Mouse (Mus musculus) thymus, adult 2 months (tissue): Measurements from ENCODE around the gene Irx4. TPM values are rescaled to one million over a fixed set of nuclear protein-coding genes. Genes with fewer than 3 reads are reported as not detected.

ENCODE experiments used
- DNase-seq: peaks from one replicate; pipeline ENCODE4 v3.0.0; 2021
- H3K27ac ChIP-seq: fragments of 200-500 bp; 2 replicates; pipeline ENCODE4 v1.5.1; 2012; ENCODE audit warnings: low read length, control low read depth; ENCODE audit not compliant: control insufficient read depth, insufficient read depth
- H3K27me3 ChIP-seq: fragments of 200-500 bp; 2 replicates; pipeline ENCODE4 v1.6.1; 2012; ENCODE audit warnings: mild to moderate bottlenecking, low read length, moderate library complexity, mixed read lengths; ENCODE audit not compliant: control insufficient read depth, insufficient read depth
- H3K36me3 ChIP-seq: fragments of 200-500 bp; 2 replicates; pipeline ENCODE4 v1.6.1; 2012; ENCODE audit warnings: mild to moderate bottlenecking, low read length, moderate library complexity; ENCODE audit not compliant: control insufficient read depth, insufficient read depth
- H3K4me1 ChIP-seq: fragments of 200-500 bp; replicated peaks from 2 replicates; pipeline ENCODE4 v1.6.1; 2012; ENCODE audit warnings: low read length; ENCODE audit not compliant: control insufficient read depth, insufficient read depth
- H3K4me3 ChIP-seq: fragments of 200-500 bp; 2 replicates; pipeline ENCODE4 v1.5.1; 2012; ENCODE audit warnings: mild to moderate bottlenecking, low read length, control low read depth, moderate library complexity; ENCODE audit not compliant: control insufficient read depth, insufficient read depth
- CTCF ChIP-seq: fragments of 200-500 bp; IDR thresholded peaks from 2 replicates; pipeline ENCODE4 v1.5.1; 2012; ENCODE audit warnings: mild to moderate bottlenecking, control low read depth, low read length, moderate library complexity, borderline replicate concordance; ENCODE audit not compliant: control insufficient read depth, poor library complexity, insufficient read depth; ENCODE audit errors: extremely low read depth
- POLR2A ChIP-seq: fragments of 200-500 bp; IDR thresholded peaks from 2 replicates; pipeline ENCODE4 v1.6.1; 2012; ENCODE audit warnings: mild to moderate bottlenecking, low read length, control low read depth, moderate library complexity; ENCODE audit not compliant: control insufficient read depth, poor library complexity, insufficient read depth; ENCODE audit errors: extremely low read depth
- WGBS: fragments of 180-500 bp; shearing (Covaris S2); methylation state at CpG from one replicate; pipeline ENCODE4 v1.1.7; 2018; 5-methylcytosine and 5-hydroxymethylcytosine counted together
- polyA plus RNA-seq: library from polyadenylated mRNA; depleted of rRNA; stranded (reverse); fragments of >200 nt; gene quantifications from 2 replicates; pipeline ENCODE4 v1.2.3, GENCODE M21; 2012

Gene Irx4
- polyA plus RNA-seq, 1 experiment: 1.5 TPM

GRCm38 (mm10) chr13:73251222-73251621 lies 9.1 kb upstream of the Irx4 start:
- 24% methylated on average over 7 of the region's 7 CpGs for WGBS
- Histone ChIP-seq H3K4me1 (no peaks in the 10 kb centered on the region), H3K27me3 (no peaks in the 10 kb centered on the region), H3K4me3 (no peak overlapping the region), H3K27ac (no peak overlapping the region), H3K36me3 (no peaks in the 10 kb centered on the region)
- TF ChIP-seq CTCF (no peak), POLR2A (no peak)
- DNase-seq: no peak

DNA sequence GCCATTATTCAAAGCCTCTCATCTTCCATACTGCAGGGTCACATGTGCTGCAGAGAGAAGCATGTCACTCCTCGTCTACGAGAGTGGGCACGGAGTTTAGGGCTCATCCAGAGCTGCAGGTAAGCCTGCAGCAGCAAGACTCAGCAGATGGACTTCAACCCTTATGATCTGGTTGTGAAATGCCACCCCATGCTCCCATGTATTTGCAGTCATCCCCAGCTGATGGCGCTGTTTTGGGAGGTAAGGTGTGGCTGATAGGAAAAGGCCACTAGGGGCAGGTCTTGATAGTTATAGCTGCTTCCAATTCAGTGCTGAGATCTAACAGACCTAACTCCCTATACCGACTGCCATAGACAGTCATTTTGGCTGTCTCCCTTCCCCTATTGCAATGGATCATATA lies 8.3 kb upstream of the Irx4 start:
- Histone ChIP-seq H3K36me3 (no peaks in the 10 kb centered on the region), H3K27ac (no peak overlapping the region), H3K4me1 (no peaks in the 10 kb centered on the region), H3K27me3 (no peaks in the 10 kb centered on the region), H3K4me3 (no peak overlapping the region)
- TF ChIP-seq CTCF (no peak), POLR2A (no peak)
- WGBS: 67% methylated on average over 5 of the region's 5 CpGs
- DNase-seq: no peak

- 65% methylated on average over 4 of the region's 4 CpGs for WGBS
- Histone ChIP-seq H3K4me3 (no peak overlapping the region), H3K36me3 (no peaks in the 10 kb centered on the region), H3K27me3 (peaks cover 5% of the 10 kb centered on the region; the same call in 1 of the 2 replicates), H3K27ac (no peak overlapping the region), H3K4me1 (no peaks in the 10 kb centered on the region)
- TF ChIP-seq CTCF (no peak), POLR2A (no peak)
- no peak for DNase-seq
Observed at GRCm38 (mm10) chr13:73258415-73258814, 1.9 kb upstream of the Irx4 start.

- TF ChIP-seq POLR2A (no peak), CTCF (no peak)
- Histone ChIP-seq H3K4me1 (no peaks in the 10 kb centered on the region), H3K27ac (no peak overlapping the region), H3K27me3 (peaks cover 11% of the 10 kb centered on the region; the same call in 1 of the 2 replicates), H3K36me3 (no peaks in the 10 kb centered on the region), H3K4me3 (no peak overlapping the region)
- DNase-seq: no peak
- 19% methylated on average over 10 of the region's 10 CpGs for whole genome bisulfite sequencing
Observed at GRCm38 (mm10) chr13:73259577-73260353, 514 bp upstream of the Irx4 start.

- 11% methylated on average over 24 of the region's 25 CpGs for WGBS
- Histone ChIP-seq H3K27ac (no peak overlapping the region), H3K4me3 (no peak overlapping the region), H3K36me3 (no peaks in the 10 kb centered on the region), H3K27me3 (peaks cover 13% of the 10 kb centered on the region; the same call in 1 of the 2 replicates), H3K4me1 (no peaks in the 10 kb centered on the region)
- TF ChIP-seq CTCF (no peak), POLR2A (no peak)
- no peak for DNase-seq
Observed at GRCm38 (mm10) chr13:73261036-73261730, 904 bp downstream of the Irx4 start.

DNA sequence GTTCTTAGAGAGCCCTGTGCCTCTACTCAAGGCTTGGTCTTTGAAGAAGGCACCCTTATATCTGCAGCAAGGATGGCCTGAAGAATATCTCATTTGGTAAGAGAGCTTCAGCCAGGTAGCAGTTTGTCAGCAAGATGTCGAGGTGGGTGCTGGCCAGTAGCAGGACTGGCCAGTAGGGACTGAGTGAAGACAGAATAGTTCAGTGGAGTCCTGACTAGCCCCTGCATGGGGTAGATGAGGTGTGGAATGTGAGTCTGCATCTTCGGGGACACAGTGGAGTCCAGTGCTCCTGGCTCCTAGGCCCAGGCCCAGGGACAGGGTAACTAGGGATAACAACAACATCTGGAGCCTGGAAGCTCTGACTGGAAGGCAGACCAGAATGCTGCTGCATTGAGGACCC lies 1.6 kb downstream of the Irx4 start:
- no peak for DNase-seq
- no peak overlapping the region for H3K4me3 ChIP-seq
- TF ChIP-seq CTCF (no peak), POLR2A (no peak)
- H3K27ac ChIP-seq: no peak overlapping the region
- no peaks in the 10 kb centered on the region for H3K36me3 ChIP-seq
- no peaks in the 10 kb centered on the region for H3K4me1 ChIP-seq
- 20% methylated on average over 2 of the region's 2 CpGs for whole genome bisulfite sequencing
- peaks cover 13% of the 10 kb centered on the region; the same call in 1 of the 2 replicates for H3K27me3 ChIP-seq
